Mouse (Mus musculus): ENCODE results near the gene Mcpt8. TPM values are rescaled to one million over a fixed set of nuclear protein-coding genes. Genes with fewer than 3 reads are reported as not detected.

Mcpt8 gene
- polyA plus RNA-seq (2012; rRNA removed): 1.8 and 2.4 TPM in 2 replicates

DNA sequence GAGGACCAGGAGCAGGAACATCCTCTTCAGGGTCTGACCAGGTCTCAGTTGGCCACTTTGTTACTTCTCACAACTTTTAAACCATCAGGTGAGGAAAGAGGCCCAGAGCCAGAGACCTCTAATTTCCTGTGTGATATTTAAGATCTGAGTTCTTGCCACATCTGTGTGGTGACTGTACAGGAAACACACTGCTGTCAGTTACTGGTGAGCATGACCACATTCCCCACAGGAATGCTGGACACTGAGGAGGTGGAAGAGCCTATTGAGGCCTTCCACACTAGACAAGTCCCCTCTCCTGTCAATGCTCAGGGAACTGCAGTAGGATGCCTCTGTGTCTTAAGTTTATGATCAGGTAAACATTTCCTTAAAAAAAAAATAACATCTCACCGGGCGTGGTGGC lies at the start of gene Mcpt8:
TSS of gene Mcpt8 (minus strand) at position 107 of the 400 bp plus-strand sequence.

DNA sequence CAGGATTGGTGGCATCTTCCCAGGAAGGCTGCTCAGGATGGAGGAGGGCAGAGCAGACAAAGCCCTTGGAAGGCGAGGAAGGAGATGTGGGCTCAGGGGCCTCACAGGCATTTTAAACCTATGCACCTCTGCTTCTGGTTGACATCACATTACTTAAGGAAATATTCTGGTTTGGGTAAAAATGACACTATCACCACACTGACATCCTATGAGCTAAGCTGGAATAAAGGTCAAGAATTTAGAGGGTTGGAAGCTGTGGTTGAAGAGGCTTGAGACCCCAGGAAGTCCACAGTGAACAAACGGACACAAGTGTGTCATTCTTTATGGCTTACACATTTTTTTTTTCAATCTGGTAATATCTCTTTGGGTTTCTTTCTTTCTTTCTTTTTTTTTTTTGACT lies 47.4 kb upstream of the Mcpt8 start, which contains the start of gene Gzmd:
TSS of gene Gzmd (minus strand) at position 101 of the 400 bp plus-strand sequence.

GRCm38 (mm10) chr14:56120525-56120924 lies 35.5 kb upstream of the Mcpt8 start, which contains the start of gene Gzme:
Gzme (minus strand) TSS chr14:56120625.

GRCm38 (mm10) chr14:56102386-56102785 lies 17.3 kb upstream of the Mcpt8 start, which contains the start of gene Ctsg:
Ctsg (minus strand) TSS chr14:56102574.

GRCm38 (mm10) chr14:56062213-56062612 lies 22.9 kb downstream of the Mcpt8 start, which contains the start of gene Mcpt4:
Mcpt4 (minus strand) TSS chr14:56062313.

GRCm38 (mm10) chr14:56041792-56042191 lies 43.3 kb downstream of the Mcpt8 start, which contains the start of gene Mcpt2:
Mcpt2 (plus strand) TSS chr14:56042041.

Other genes starting within 250 kb of the Mcpt8 start
- 1.2 and 1.3 TPM in 2 replicates for gene Nynrin, start 231.3 kb downstream of the Mcpt8 start, polyA plus RNA-seq (2012; rRNA removed)
- 0.25 and 0.39 TPM in 2 replicates for gene Cbln3, start 200.9 kb downstream of the Mcpt8 start, polyA plus RNA-seq (2012; rRNA removed)
- 12.7 and 14.5 TPM in 2 replicates for gene Khnyn, start 200.3 kb downstream of the Mcpt8 start, polyA plus RNA-seq (2012; rRNA removed)
- gene Sdr39u1, start 185.0 kb downstream of the Mcpt8 start, polyA plus RNA-seq (2012; rRNA removed): 14.9 and 16.8 TPM in 2 replicates
- 0.65 and 0.70 TPM in 2 replicates for gene Cma1, start 140.6 kb downstream of the Mcpt8 start, polyA plus RNA-seq (2012; rRNA removed)
- not detected in 2 replicates for gene Cma2, start 134.3 kb downstream of the Mcpt8 start, polyA plus RNA-seq (2012; rRNA removed)
- gene Mcpt1, start 67.3 kb downstream of the Mcpt8 start, polyA plus RNA-seq (2012; rRNA removed): 0.02 and 0.08 TPM in 2 replicates
- not detected in 2 replicates for gene Mcpt9, start 54.8 kb downstream of the Mcpt8 start, polyA plus RNA-seq (2012; rRNA removed)
- gene Mcpt2, start 43.2 kb downstream of the Mcpt8 start, polyA plus RNA-seq (2012; rRNA removed): 0.16 and 0.21 TPM in 2 replicates
- gene Mcpt4, start 23.0 kb downstream of the Mcpt8 start, polyA plus RNA-seq (2012; rRNA removed): 0.03 and 0.10 TPM in 2 replicates
- 47.4 and 61.1 TPM in 2 replicates for gene Ctsg, start 17.3 kb upstream of the Mcpt8 start, polyA plus RNA-seq (2012; rRNA removed)
- gene Gzme, start 35.4 kb upstream of the Mcpt8 start, polyA plus RNA-seq (2012; rRNA removed): not detected in 2 replicates
- gene Gzmd, start 47.3 kb upstream of the Mcpt8 start, polyA plus RNA-seq (2012; rRNA removed): not detected in 2 replicates
- gene Gzmg, start 74.3 kb upstream of the Mcpt8 start, polyA plus RNA-seq (2012; rRNA removed): not detected in 2 replicates
- not detected in 2 replicates for gene Gzmn, start 89.3 kb upstream of the Mcpt8 start, polyA plus RNA-seq (2012; rRNA removed)
- not detected in 2 replicates for gene Gzmf, start 126.1 kb upstream of the Mcpt8 start, polyA plus RNA-seq (2012; rRNA removed)
- gene Gzmc, start 149.4 kb upstream of the Mcpt8 start, polyA plus RNA-seq (2012; rRNA removed): 0.10 TPM in 1 of 2 replicates, not detected in the other
- 2.3 and 4.8 TPM in 2 replicates for gene Gzmb, start 177.0 kb upstream of the Mcpt8 start, polyA plus RNA-seq (2012; rRNA removed)